Mouse (Mus musculus) limb, embryonic 11.5 days (tissue): Measurements from ENCODE around the gene Eif4b. TPM values are rescaled to one million over a fixed set of nuclear protein-coding genes. Genes with fewer than 3 reads are reported as not detected.

Source experiments
- ATAC-seq: fragments of 200-750 bp; cut with Nextera tagmentation; 2 replicates; pipeline ENCODE4 v1.8.0; 2017; ENCODE audit warnings: low read depth; ENCODE audit not compliant: insufficient number of reproducible peaks, low FRiP score, low TSS enrichment
- DNase-seq: peaks from one replicate; pipeline ENCODE4 v3.0.0-alpha.2; 2015; ENCODE audit warnings: low spot score
- H3K27ac ChIP-seq: fragments of 300-500 bp; sonication (generic); replicated peaks from 2 replicates; pipeline ENCODE4 v1.5.1; 2014; ENCODE audit warnings: low read depth, mild to moderate bottlenecking, low read length
- H3K27me3 ChIP-seq: fragments of 300-500 bp; sonication (generic); 2 replicates; pipeline ENCODE4 v1.6.1; 2014; ENCODE audit warnings: mild to moderate bottlenecking, low read length, mixed read lengths; ENCODE audit not compliant: control insufficient read depth, insufficient read depth
- H3K36me3 ChIP-seq: fragments of 300-500 bp; sonication (generic); 2 replicates; pipeline ENCODE4 v1.6.1; 2014; ENCODE audit warnings: mild to moderate bottlenecking, low read length, moderate library complexity, mixed read lengths; ENCODE audit not compliant: control insufficient read depth, insufficient read depth
- H3K4me1 ChIP-seq: fragments of 300-500 bp; sonication (generic); 2 replicates; pipeline ENCODE4 v1.6.1; 2014; ENCODE audit warnings: low read length, mixed read lengths; ENCODE audit not compliant: control insufficient read depth, insufficient read depth
- H3K4me2 ChIP-seq: fragments of 300-500 bp; sonication (generic); 2 replicates; pipeline ENCODE4 v1.6.1; 2014; ENCODE audit warnings: low read depth, mild to moderate bottlenecking, moderate library complexity; ENCODE audit not compliant: severe bottlenecking
- H3K4me3 ChIP-seq: fragments of 300-500 bp; sonication (generic); 2 replicates; pipeline ENCODE4 v1.5.1; 2014; ENCODE audit warnings: low read depth, low read length
- H3K9ac ChIP-seq: fragments of 300-500 bp; sonication (generic); 2 replicates; pipeline ENCODE4 v1.6.1; 2014; ENCODE audit warnings: mild to moderate bottlenecking, low read length
- H3K9me3 ChIP-seq: fragments of 300-500 bp; sonication (generic); 2 replicates; pipeline ENCODE4 v1.6.1; 2016; ENCODE audit warnings: low read length; ENCODE audit not compliant: control insufficient read depth
- WGBS: fragments of 180-500 bp; shearing (Covaris S2); extraction: QIAGEN DNeasy Blood & Tissue Kit; methylation state at CpG from one replicate; pipeline ENCODE4 v1.1.7; 2014; 5-methylcytosine and 5-hydroxymethylcytosine counted together
- polyA plus RNA-seq: library from polyadenylated mRNA; unstranded; fragments of >200 nt; fragmentation: Nextera tagmentation; extraction: Ambion mirVana; gene quantifications from 2 replicates; pipeline ENCODE4 v1.2.1, GENCODE M21; 2014

Eif4b gene
- polyA plus RNA-seq, 1 experiment from 2014 or later: 131 TPM

GRCm38 (mm10) chr15:102116753-102117415 lies 43.3 kb downstream of the Eif4b start:
- Histone ChIP-seq H3K36me3 (peaks cover 15% of the 10 kb centered on the region), H3K27ac (no peak overlapping the region)
- 79% methylated on average over 11 of the region's 11 CpGs for WGBS

DNA sequence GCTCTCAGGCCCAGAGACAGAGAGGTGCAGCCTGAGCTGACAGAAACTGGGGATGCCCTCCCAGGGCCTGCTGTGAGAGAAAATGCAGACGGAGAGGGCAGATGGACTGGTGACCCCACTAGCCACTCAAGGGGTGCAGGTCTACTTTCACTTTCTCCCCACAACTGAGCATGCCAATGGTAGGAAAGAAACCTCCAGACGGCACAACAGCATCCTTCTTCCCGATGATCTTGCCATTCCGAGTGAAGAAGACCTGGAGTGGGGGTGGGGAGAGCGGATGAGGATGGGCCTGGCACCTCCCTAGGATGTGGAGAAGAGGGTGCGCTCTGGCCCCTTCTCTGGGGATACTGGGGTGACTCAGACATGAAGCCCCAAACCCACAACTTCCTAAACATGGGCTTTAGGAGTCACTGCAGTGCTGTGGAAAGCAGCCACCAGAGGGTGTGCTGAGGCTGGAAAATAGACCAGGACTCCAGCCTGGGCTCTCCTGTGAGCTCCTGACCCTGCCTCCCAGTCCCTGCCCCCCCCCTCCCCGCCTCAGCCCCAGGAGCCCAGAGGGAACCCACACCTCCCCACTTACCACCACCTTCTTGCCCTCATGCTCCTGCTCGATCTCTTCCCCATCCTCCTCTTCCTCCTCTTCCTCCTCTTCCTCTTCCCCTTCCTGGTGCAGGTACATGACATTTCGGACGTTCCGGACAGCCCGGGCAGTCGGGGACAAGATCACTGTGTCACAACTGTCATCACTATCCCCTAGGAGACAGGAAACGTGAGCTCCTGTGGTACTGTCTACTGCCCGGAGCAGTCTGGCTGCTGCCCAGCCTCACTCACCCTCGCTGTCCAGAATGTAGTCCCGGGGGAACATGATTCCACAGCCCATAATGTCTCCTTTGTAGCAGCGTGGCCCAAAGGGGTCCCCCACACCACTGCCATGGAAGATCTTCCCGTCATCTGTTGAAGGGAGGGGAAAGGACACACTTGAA lies 44.2 kb downstream of the Eif4b start:
- Histone ChIP-seq H3K9me3 (no peaks in the 10 kb centered on the region), H3K27ac (no peak overlapping the region), H3K4me1 (no peaks in the 10 kb centered on the region), H3K4me3 (no peak overlapping the region), H3K9ac (no peak overlapping the region), H3K36me3 (peaks cover 15% of the 10 kb centered on the region), H3K27me3 (no peaks in the 10 kb centered on the region), H3K4me2 (no peak overlapping the region)
- WGBS: 81% methylated on average over 19 of the region's 19 CpGs
- DNase-seq (no peak), ATAC-seq (no peak)

More at GRCm38 (mm10) chr15:102116753-102117415, 43.3 kb downstream of the Eif4b start:
- Histone ChIP-seq H3K27me3 (no peaks in the 10 kb centered on the region), H3K9me3 (no peaks in the 10 kb centered on the region), H3K4me2 (no peak overlapping the region), H3K4me3 (no peak overlapping the region), H3K4me1 (no peaks in the 10 kb centered on the region), H3K9ac (no peak overlapping the region)
- DNase-seq: no peak
- no peak for ATAC-seq

DNA sequence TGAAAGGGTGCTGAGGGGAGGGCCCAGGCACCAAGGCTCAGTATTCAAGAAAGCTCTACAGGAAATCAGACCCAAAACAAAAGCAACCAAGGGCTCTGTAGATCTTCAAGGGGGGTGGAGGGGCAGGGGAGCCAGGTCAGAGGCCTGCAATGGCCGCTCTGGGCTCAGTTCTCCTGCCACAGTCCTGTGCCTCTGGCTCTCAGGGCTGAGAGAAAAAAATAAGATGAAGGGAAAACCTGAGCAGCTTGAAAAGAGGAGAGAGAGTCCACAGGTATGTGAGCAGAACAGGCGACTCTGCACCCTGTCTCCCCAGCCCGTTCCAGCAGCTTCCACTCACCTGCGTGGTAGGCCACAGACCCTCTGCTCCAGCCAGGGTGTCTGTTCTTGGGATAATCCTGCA lies 45.0 kb downstream of the Eif4b start:
- Histone ChIP-seq H3K9ac (no peak overlapping the region), H3K9me3 (no peaks in the 10 kb centered on the region), H3K4me1 (no peaks in the 10 kb centered on the region), H3K4me2 (no peak overlapping the region), H3K27me3 (no peaks in the 10 kb centered on the region), H3K27ac (no peak overlapping the region), H3K4me3 (no peak overlapping the region), H3K36me3 (peaks cover 15% of the 10 kb centered on the region)
- DNase-seq (no peak), ATAC-seq (no peak)
- WGBS: 78% methylated on average over 4 of the region's 4 CpGs

- no peak for ATAC-seq
- Histone ChIP-seq H3K27ac (no peak overlapping the region), H3K27me3 (no peaks in the 10 kb centered on the region), H3K9me3 (no peaks in the 10 kb centered on the region), H3K4me1 (no peaks in the 10 kb centered on the region), H3K36me3 (peaks cover 15% of the 10 kb centered on the region), H3K9ac (no peak overlapping the region), H3K4me3 (no peak overlapping the region), H3K4me2 (no peak overlapping the region)
- DNase-seq: no peak
- 70% methylated on average over 8 of the region's 8 CpGs for WGBS
These were observed 45.7 kb downstream of the Eif4b start for GRCm38 (mm10) chr15:102119121-102119830.

GRCm38 (mm10) chr15:102119831-102120170 lies 46.2 kb downstream of the Eif4b start:
- no peak for DNase-seq
- 70% methylated on average over 2 of the region's 2 CpGs for WGBS
- peaks cover 15% of the 10 kb centered on the region for H3K36me3 ChIP-seq

DNA sequence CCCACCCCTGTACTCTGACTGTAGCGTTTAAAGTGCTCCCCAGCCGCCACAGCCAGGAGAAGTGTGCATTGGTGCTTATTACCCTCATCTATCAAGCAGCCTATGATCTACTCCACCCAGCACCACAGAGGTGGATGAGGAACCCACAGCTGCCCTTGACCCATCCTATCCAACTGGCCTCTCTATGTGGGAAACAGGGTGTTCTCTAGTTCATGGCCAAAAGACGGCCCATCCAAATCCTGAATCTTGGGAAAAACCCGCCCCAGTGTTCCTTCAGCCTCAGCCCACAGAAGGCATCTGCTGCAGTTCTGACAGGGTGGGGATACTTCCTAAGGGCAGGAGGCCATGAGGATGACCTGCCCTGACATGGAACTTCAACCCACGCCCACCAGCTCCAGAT lies 47.0 kb downstream of the Eif4b start:
- Histone ChIP-seq H3K9ac (no peak overlapping the region), H3K27me3 (no peaks in the 10 kb centered on the region), H3K4me1 (no peaks in the 10 kb centered on the region), H3K27ac (no peak overlapping the region), H3K9me3 (no peaks in the 10 kb centered on the region), H3K4me2 (no peak overlapping the region), H3K4me3 (no peak overlapping the region), H3K36me3 (peaks cover 18% of the 10 kb centered on the region)
- ATAC-seq (no peak), DNase-seq (no peak)
- 89% methylated on average over 5 of the region's 5 CpGs for WGBS

More at GRCm38 (mm10) chr15:102119831-102120170, 46.2 kb downstream of the Eif4b start:
- Histone ChIP-seq H3K9me3 (no peaks in the 10 kb centered on the region), H3K4me1 (no peaks in the 10 kb centered on the region), H3K4me2 (no peak overlapping the region), H3K27me3 (no peaks in the 10 kb centered on the region), H3K4me3 (no peak overlapping the region), H3K9ac (no peak overlapping the region), H3K27ac (no peak overlapping the region)
- no peak for ATAC-seq

DNA sequence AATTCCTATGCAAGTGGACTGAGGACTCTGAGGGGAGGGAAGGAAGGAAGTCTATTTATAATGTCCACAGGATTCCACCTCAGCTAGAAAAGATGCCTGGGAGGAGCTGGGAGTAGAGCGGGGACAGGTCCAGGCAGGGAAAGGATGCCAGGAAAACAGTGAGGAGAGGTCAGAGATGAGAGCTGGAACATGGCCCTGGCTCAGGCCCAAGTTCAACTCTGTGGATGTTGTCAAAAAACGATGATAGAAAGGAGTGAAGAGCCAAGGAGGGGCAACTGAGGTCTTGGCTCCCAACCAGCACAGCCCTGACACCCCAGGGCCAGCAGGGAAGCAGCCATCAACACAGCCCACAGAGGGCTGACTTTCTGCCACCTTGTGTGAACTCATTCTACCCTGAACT lies 52.7 kb downstream of the Eif4b start:
- no peak overlapping the region for H3K4me2 ChIP-seq
- H3K27ac ChIP-seq: no peak overlapping the region
- no peaks in the 10 kb centered on the region for H3K27me3 ChIP-seq
- H3K4me3 ChIP-seq: no peak overlapping the region
- no peak overlapping the region for H3K9ac ChIP-seq
- DNase-seq (no peak), ATAC-seq (no peak)
- no peaks in the 10 kb centered on the region for H3K4me1 ChIP-seq
- no peaks in the 10 kb centered on the region for H3K9me3 ChIP-seq
- H3K36me3 ChIP-seq: peaks cover 17% of the 10 kb centered on the region
- WGBS: 85% methylated on average over 2 of the region's 2 CpGs

- H3K9ac ChIP-seq: no peak overlapping the region
- H3K27ac ChIP-seq: no peak overlapping the region
- no peaks in the 10 kb centered on the region for H3K9me3 ChIP-seq
- no peak for DNase-seq
- 88% methylated on average over 9 of the region's 9 CpGs for WGBS
- no peak for ATAC-seq
- H3K4me3 ChIP-seq: no peak overlapping the region
- peaks cover 13% of the 10 kb centered on the region for H3K36me3 ChIP-seq
- no peak overlapping the region for H3K4me2 ChIP-seq
- no peaks in the 10 kb centered on the region for H3K27me3 ChIP-seq
- H3K4me1 ChIP-seq: 0 out of 2 replicates have a peak, but pooled peaks cover 4% of the 10 kb centered on the region
These were observed 59.7 kb downstream of the Eif4b start for GRCm38 (mm10) chr15:102133314-102133713.
